Mouse (Mus musculus) testis, adult 2 months (tissue): ENCODE measurements around the gene Shank2. TPM values are rescaled to one million over a fixed set of nuclear protein-coding genes. Genes with fewer than 3 reads are reported as not detected.

Experiments used
- H3K27ac ChIP-seq: fragments of 200-500 bp; 2 replicates; pipeline ENCODE4 v1.5.1; 2012; ENCODE audit warnings: low read depth, low read length; ENCODE audit not compliant: control insufficient read depth, insufficient read depth
- H3K27me3 ChIP-seq: fragments of 200-500 bp; 2 replicates; pipeline ENCODE4 v1.6.1; 2012; ENCODE audit warnings: mild to moderate bottlenecking, low read length, moderate library complexity; ENCODE audit not compliant: control insufficient read depth, insufficient read depth
- H3K36me3 ChIP-seq: fragments of 200-500 bp; 2 replicates; pipeline ENCODE4 v1.6.1; 2012; ENCODE audit warnings: mild to moderate bottlenecking, low read length; ENCODE audit not compliant: control insufficient read depth, insufficient read depth
- H3K4me1 ChIP-seq: fragments of 200-500 bp; 2 replicates; pipeline ENCODE4 v1.6.1; 2012; ENCODE audit warnings: low read length; ENCODE audit not compliant: control insufficient read depth, insufficient read depth
- H3K4me3 ChIP-seq: fragments of 200-500 bp; 2 replicates; pipeline ENCODE4 v1.5.1; 2012; ENCODE audit warnings: low read depth, mild to moderate bottlenecking, low read length, moderate library complexity, mixed read lengths; ENCODE audit not compliant: control insufficient read depth
- CTCF ChIP-seq: fragments of 200-500 bp; IDR thresholded peaks from 2 replicates; pipeline ENCODE4 v1.5.1; 2012; ENCODE audit warnings: low read depth, mild to moderate bottlenecking, inconsistent platforms, low read length, moderate library complexity; ENCODE audit not compliant: control insufficient read depth, insufficient read depth, insufficient replicate concordance
- POLR2A ChIP-seq: fragments of 200-500 bp; IDR thresholded peaks from 2 replicates; pipeline ENCODE4 v1.6.1; 2012; ENCODE audit warnings: low read depth, mild to moderate bottlenecking, inconsistent platforms, low read length, moderate library complexity; ENCODE audit not compliant: control insufficient read depth
- polyA plus RNA-seq: library from polyadenylated mRNA; depleted of rRNA; stranded (reverse); fragments of >200 nt; gene quantifications from 2 replicates; pipeline ENCODE4 v1.2.3, GENCODE M21; 2012

Gene Shank2
- polyA plus RNA-seq, 1 experiment = 34.7 TPM

DNA sequence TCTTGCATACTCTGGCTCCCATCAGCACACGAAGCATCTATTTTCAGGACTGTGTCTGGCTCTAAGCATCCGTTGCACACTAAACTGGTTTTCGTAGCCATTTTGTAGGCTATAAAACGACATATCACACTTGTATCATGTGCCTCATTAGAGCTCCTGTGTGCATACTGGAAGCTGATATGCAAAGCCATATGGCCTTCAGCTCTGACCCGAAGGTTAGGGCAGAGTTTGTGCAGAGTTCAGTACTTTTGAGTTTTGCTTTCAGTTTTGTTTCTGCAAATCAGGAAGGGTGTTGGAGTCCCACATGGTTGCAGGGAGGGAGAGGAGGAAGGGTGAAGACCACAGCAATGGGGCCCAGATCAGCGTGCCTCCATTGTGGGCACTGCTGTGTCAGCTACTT, 390.0 kb downstream of the Shank2 start:
- TF ChIP-seq POLR2A (no peak), CTCF (no peak)
- no peaks in the 10 kb centered on the region for H3K36me3 ChIP-seq

DNA sequence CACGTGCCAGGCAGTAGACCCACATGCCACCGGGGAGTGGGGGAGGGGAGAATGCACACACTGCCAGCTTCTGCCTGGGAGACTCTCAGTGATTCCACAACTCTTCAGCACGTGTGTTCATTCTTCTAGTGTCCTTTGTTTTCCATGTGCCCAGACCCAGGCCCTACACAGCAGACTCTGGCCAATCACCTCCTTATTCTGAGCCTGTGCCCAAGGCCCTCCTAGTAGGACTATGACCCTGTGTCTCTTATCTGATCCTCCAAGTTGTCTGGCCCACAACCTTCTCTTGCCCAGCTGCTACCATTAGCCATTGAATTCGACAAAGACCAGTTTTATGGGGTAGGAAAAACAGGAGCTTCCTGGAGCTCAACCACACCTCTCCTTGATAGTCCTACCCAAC, 400.8 kb downstream of the Shank2 start:
- Histone ChIP-seq H3K36me3 (no peaks in the 10 kb centered on the region), H3K27me3 (no peaks in the 10 kb centered on the region), H3K27ac (no peak overlapping the region), H3K4me3 (no peak overlapping the region), H3K4me1 (no peaks in the 10 kb centered on the region; the same call in 1 of the 2 replicates)
- TF ChIP-seq POLR2A = no peak
- TF ChIP-seq CTCF = no peak

More for the DNA sequence above, 390.0 kb downstream of the Shank2 start:
- Histone ChIP-seq H3K4me1 (no peaks in the 10 kb centered on the region), H3K27ac (no peak overlapping the region), H3K4me3 (no peak overlapping the region), H3K27me3 (no peaks in the 10 kb centered on the region)

DNA sequence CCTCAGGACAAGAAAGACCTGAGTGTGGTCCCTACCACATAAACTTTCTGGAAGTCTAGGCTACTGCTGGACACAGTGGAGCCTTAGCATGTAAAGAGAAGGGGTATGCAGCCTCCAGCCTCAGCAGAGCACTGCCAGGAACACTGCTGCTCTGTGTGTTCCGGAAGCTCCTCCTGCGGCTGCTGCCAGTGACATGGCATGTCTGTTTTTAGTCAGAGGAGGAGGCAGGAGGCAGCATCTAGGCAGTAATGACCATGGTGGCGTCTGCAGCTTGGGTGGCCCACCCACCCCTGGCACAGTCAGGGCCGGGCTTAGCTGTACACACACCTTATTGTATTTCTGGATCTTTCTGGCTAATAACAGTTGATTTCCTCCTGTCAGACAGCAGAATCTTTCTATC, 405.9 kb downstream of the Shank2 start:
- H3K4me1 ChIP-seq = peaks cover 2% of the 10 kb centered on the region
- no peaks in the 10 kb centered on the region for H3K27me3 ChIP-seq
- H3K4me3 ChIP-seq = no peak overlapping the region
- H3K27ac ChIP-seq = no peak overlapping the region
- TF ChIP-seq POLR2A = no peak
- TF ChIP-seq CTCF = no peak
- H3K36me3 ChIP-seq = no peaks in the 10 kb centered on the region

- H3K27ac ChIP-seq = no peak overlapping the region
- no peaks in the 10 kb centered on the region for H3K36me3 ChIP-seq
- H3K4me1 ChIP-seq = peaks cover 2% of the 10 kb centered on the region
- no peaks in the 10 kb centered on the region for H3K27me3 ChIP-seq
- H3K4me3 ChIP-seq = no peak overlapping the region
- TF ChIP-seq CTCF = no peak
- TF ChIP-seq POLR2A = no peak
These were observed 406.8 kb downstream of the Shank2 start for GRCm38 (mm10) chr7:144408464-144409000.

DNA sequence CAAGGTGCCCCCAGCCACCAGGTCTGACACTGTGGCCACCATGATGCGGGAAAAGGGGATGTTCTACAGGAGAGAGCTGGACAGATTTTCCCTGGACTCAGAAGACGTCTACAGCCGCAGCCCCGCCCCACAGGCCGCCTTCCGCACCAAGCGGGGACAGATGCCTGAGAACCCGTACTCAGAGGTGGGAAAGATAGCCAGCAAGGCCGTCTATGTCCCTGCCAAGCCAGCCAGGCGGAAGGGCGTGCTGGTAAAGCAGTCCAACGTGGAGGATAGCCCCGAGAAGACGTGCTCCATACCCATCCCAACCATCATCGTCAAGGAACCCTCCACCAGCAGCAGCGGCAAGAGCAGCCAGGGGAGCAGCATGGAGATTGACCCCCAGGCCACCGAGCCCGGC, 408.0 kb downstream of the Shank2 start:
- H3K4me3 ChIP-seq = no peak overlapping the region
- no peaks in the 10 kb centered on the region for H3K27me3 ChIP-seq
- peaks cover 2% of the 10 kb centered on the region for H3K4me1 ChIP-seq
- TF ChIP-seq POLR2A (no peak), CTCF (no peak)
- H3K36me3 ChIP-seq = no peaks in the 10 kb centered on the region
- no peak overlapping the region for H3K27ac ChIP-seq

DNA sequence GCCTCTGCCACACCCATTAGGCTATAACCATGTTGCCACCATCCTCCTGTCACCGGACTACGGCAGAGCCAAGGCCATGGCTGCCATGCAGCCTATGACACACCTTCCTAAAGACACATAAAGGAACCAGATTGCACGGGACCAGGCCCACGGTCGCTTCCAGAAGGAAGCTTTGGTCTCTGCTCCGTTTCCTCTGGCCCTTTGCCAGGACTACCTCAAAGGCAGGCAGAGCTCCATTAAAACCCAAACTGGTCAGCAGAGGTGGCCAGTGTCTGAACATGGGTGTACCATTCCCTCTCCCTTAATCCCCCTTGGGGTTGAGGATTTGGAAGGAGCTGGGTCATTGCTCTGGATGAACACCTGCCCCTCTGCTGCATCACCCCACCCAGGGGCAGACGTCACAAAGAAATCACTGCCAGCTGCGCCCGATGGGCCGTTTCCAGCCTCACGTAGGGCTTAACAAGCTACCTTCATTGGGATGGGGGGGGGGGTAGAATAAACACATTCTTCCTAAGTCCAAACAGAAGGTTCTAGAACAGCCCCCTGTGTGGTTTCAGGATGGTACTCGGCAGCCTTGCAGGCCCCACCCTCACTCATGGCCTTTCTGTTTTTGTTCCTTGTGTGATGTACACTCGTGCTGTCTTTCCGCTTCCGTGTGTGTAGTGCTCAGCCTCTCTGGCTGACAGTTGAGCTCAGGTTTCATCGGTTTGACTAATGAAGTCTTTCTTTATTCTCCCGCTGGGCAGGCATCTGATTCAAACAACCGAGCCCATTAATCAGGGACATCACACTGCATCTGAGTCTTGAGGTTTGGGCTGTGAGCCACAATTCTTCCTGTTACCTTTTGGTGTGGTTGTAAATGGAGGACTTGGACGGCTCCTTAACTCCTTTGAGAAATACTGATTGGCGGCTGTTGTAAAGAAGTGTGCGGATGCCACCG, 410.5 kb downstream of the Shank2 start:
- H3K4me3 ChIP-seq = no peak overlapping the region
- TF ChIP-seq POLR2A = no peak
- TF ChIP-seq CTCF = no peak
- H3K4me1 ChIP-seq = peaks cover 2% of the 10 kb centered on the region
- H3K27me3 ChIP-seq = no peaks in the 10 kb centered on the region
- no peak overlapping the region for H3K27ac ChIP-seq
- H3K36me3 ChIP-seq = no peaks in the 10 kb centered on the region

GRCm38 (mm10) chr7:144414632-144415031, 412.9 kb downstream of the Shank2 start:
- TF ChIP-seq POLR2A (no peak), CTCF (no peak)
- H3K36me3 ChIP-seq = no peaks in the 10 kb centered on the region
- H3K27ac ChIP-seq = no peak overlapping the region
- no peaks in the 10 kb centered on the region for H3K27me3 ChIP-seq
- H3K4me1 ChIP-seq = no peaks in the 10 kb centered on the region
- H3K4me3 ChIP-seq = no peak overlapping the region
